Mouse (Mus musculus) urinary bladder, postnatal 4 days (tissue): ENCODE results near the gene Thra.
A peak's percentile ranks its signal among the peaks of the same experiment; 100 is the strongest.

Experiments
- DNase-seq, 2 experiments: peaks; one replicate each; pipeline ENCODE4 v3.0.0; 2021 to 2022; ENCODE audit warnings: low spot score in 2 of 2

The Thra gene

GRCm38 (mm10) chr11:98765421-98766309 is 25.2 kb downstream of the Thra start:
- DNase-seq: no peak

- DNase-seq: no peak
These were observed 25.9 kb downstream of the Thra start for GRCm38 (mm10) chr11:98766346-98766745.

- no peak for DNase-seq
These were observed 26.4 kb downstream of the Thra start for GRCm38 (mm10) chr11:98766816-98767215.

GRCm38 (mm10) chr11:98767276-98767675 is 26.8 kb downstream of the Thra start:
- DNase-seq: no peak

GRCm38 (mm10) chr11:98767713-98768112 is 27.3 kb downstream of the Thra start:
- DNase-seq: no peak

- DNase-seq: no peak
These were observed 27.9 kb downstream of the Thra start for GRCm38 (mm10) chr11:98768127-98769006.

- DNase-seq: no peak
These were observed 28.8 kb downstream of the Thra start for GRCm38 (mm10) chr11:98769007-98769954.

- DNase-seq: no peak
These were observed 29.9 kb downstream of the Thra start for GRCm38 (mm10) chr11:98770096-98770975.

- DNase-seq: no peak
These were observed 30.7 kb downstream of the Thra start for GRCm38 (mm10) chr11:98771131-98771530.

GRCm38 (mm10) chr11:98771844-98772525 is 31.5 kb downstream of the Thra start:
- DNase-seq: no peak

- no peak for DNase-seq
These were observed 32.3 kb downstream of the Thra start for GRCm38 (mm10) chr11:98772667-98773171.

GRCm38 (mm10) chr11:98773635-98774295 is 33.3 kb downstream of the Thra start:
- peak; percentile 98 to 99 for DNase-seq

- DNase-seq: no peak
These were observed 34.3 kb downstream of the Thra start, which contains the start of gene Nr1d1 for GRCm38 (mm10) chr11:98774582-98775347. Gene Nr1d1 (minus strand): TSS chr11:98775333.

- peak; percentile 98 to 99 for DNase-seq
These were observed 35.1 kb downstream of the Thra start for GRCm38 (mm10) chr11:98775348-98776051.

- peak in 1 of 2 experiments; percentile 28 for DNase-seq
These were observed 35.8 kb downstream of the Thra start for GRCm38 (mm10) chr11:98776052-98776764.

- peak in 1 of 2 experiments; percentile 58 for DNase-seq
These were observed 36.6 kb downstream of the Thra start for GRCm38 (mm10) chr11:98776843-98777590.
